Mouse (Mus musculus): ENCODE data around the gene 1520401A03Rik. TPM values are rescaled to one million over a fixed set of nuclear protein-coding genes. Genes with fewer than 3 reads are reported as not detected.

Gene 1520401A03Rik
- polyA plus RNA-seq, 1 experiment from 2014 or later = 0.36 TPM

- Histone ChIP-seq H3K27ac (0 out of 2 replicates have a peak overlapping the region, but pooled peaks have one; percentile 4), H3K4me1 (peaks cover 41% of the 10 kb centered on the region), H3K9me3 (replicated peaks) (no peaks in the 10 kb centered on the region), H3K36me3 (peaks cover 27% of the 10 kb centered on the region), H3K27me3 (ENCODE audit: low read depth, poor library complexity, severe bottlenecking) (peaks cover 46% of the 10 kb centered on the region), H3K4me3 (peak overlapping the region; percentile 13; the same call in 1 of the 2 replicates)
- WGBS = 39% methylated on average over 10 of the region's 10 CpGs
- peak; percentile 68 for DNase-seq (ENCODE audit: low spot score)
Measured at GRCm38 (mm10) chr17:23748631-23749391, 26.2 kb upstream of the 1520401A03Rik start.

GRCm38 (mm10) chr17:23748026-23748425, 25.4 kb upstream of the 1520401A03Rik start:
- no peak for DNase-seq (ENCODE audit: low spot score)
- no peak overlapping the region for H3K27ac ChIP-seq
- H3K27me3 ChIP-seq (ENCODE audit: low read depth, poor library complexity, severe bottlenecking) = peaks cover 54% of the 10 kb centered on the region
- peaks cover 41% of the 10 kb centered on the region for H3K4me1 ChIP-seq
- H3K4me3 ChIP-seq = no peak overlapping the region
- no peaks in the 10 kb centered on the region for H3K9me3 ChIP-seq (replicated peaks)
- H3K36me3 ChIP-seq = peaks cover 20% of the 10 kb centered on the region
- 38% methylated on average over 6 of the region's 6 CpGs for WGBS

- DNase-seq (ENCODE audit: low spot score) = no peak
- Histone ChIP-seq H3K36me3 (peaks cover 14% of the 10 kb centered on the region), H3K27ac (no peak overlapping the region), H3K4me3 (no peak overlapping the region), H3K9me3 (replicated peaks) (no peaks in the 10 kb centered on the region), H3K4me1 (peaks cover 44% of the 10 kb centered on the region), H3K27me3 (ENCODE audit: low read depth, poor library complexity, severe bottlenecking) (peaks cover 60% of the 10 kb centered on the region)
- WGBS = 83% methylated on average over 3 of the region's 3 CpGs
Measured at GRCm38 (mm10) chr17:23747471-23747870, 24.9 kb upstream of the 1520401A03Rik start.

- WGBS = 82% methylated on average over 3 of the region's 3 CpGs
- H3K27ac ChIP-seq = no peak overlapping the region
- H3K4me3 ChIP-seq = no peak overlapping the region
- peaks cover 51% of the 10 kb centered on the region for H3K4me1 ChIP-seq
- no peak for DNase-seq (ENCODE audit: low spot score)
- peaks cover 7% of the 10 kb centered on the region for H3K36me3 ChIP-seq
- peaks cover 67% of the 10 kb centered on the region for H3K27me3 ChIP-seq (ENCODE audit: low read depth, poor library complexity, severe bottlenecking)
- H3K9me3 ChIP-seq (replicated peaks) = no peaks in the 10 kb centered on the region
Measured at GRCm38 (mm10) chr17:23746767-23747166, 24.2 kb upstream of the 1520401A03Rik start.

GRCm38 (mm10) chr17:23746311-23746710, 23.7 kb upstream of the 1520401A03Rik start:
- 2% methylated on average over 12 of the region's 12 CpGs for WGBS
- peaks cover 53% of the 10 kb centered on the region for H3K4me1 ChIP-seq
- peaks cover 71% of the 10 kb centered on the region for H3K27me3 ChIP-seq (ENCODE audit: low read depth, poor library complexity, severe bottlenecking)
- H3K4me3 ChIP-seq = peak overlapping the region; percentile 43
- H3K36me3 ChIP-seq = peaks cover 2% of the 10 kb centered on the region
- H3K9me3 ChIP-seq (replicated peaks) = no peaks in the 10 kb centered on the region
- 0 out of 2 replicates have a peak overlapping the region, but pooled peaks have one; percentile 40 for H3K27ac ChIP-seq
- peak; percentile 46 for DNase-seq (ENCODE audit: low spot score)

GRCm38 (mm10) chr17:23745301-23746251, 23.0 kb upstream of the 1520401A03Rik start, which contains the start of gene Kremen2:
Gene Kremen2, minus strand, starts transcription at chr17:23745833.
- H3K36me3 ChIP-seq = no peaks in the 10 kb centered on the region; the same call in 1 of the 2 replicates
- H3K4me1 ChIP-seq = peaks cover 55% of the 10 kb centered on the region
- H3K27me3 ChIP-seq (ENCODE audit: low read depth, poor library complexity, severe bottlenecking) = peaks cover 78% of the 10 kb centered on the region
- peak within 1 kb of the TSS; percentile 43 for H3K4me3 ChIP-seq
- peak; percentile 53 for DNase-seq (ENCODE audit: low spot score)
- under 1% methylated on average over 43 of the region's 45 CpGs for WGBS
- H3K9me3 ChIP-seq (replicated peaks) = no peaks in the 10 kb centered on the region
- peak within 1 kb of the TSS; percentile 40; the same call in 1 of the 2 replicates for H3K27ac ChIP-seq

GRCm38 (mm10) chr17:23744651-23745050, 22.1 kb upstream of the 1520401A03Rik start:
- Histone ChIP-seq H3K36me3 (no peaks in the 10 kb centered on the region; the same call in 1 of the 2 replicates), H3K27me3 (ENCODE audit: low read depth, poor library complexity, severe bottlenecking) (peaks cover 88% of the 10 kb centered on the region), H3K9me3 (replicated peaks) (no peaks in the 10 kb centered on the region), H3K4me3 (peak overlapping the region; percentile 43), H3K27ac (peak overlapping the region; percentile 19; the same call in 1 of the 2 replicates), H3K4me1 (peaks cover 64% of the 10 kb centered on the region)
- DNase-seq (ENCODE audit: low spot score) = peak; percentile 43
- 2% methylated on average over 14 of the region's 14 CpGs for WGBS

- Histone ChIP-seq H3K4me1 (peaks cover 65% of the 10 kb centered on the region), H3K4me3 (peak overlapping the region; percentile 43; the same call in 1 of the 2 replicates), H3K27me3 (ENCODE audit: low read depth, poor library complexity, severe bottlenecking) (peaks cover 93% of the 10 kb centered on the region), H3K36me3 (no peaks in the 10 kb centered on the region; the same call in 1 of the 2 replicates), H3K27ac (no peak overlapping the region), H3K9me3 (replicated peaks) (no peaks in the 10 kb centered on the region)
- 21% methylated on average over 8 of the region's 8 CpGs for WGBS
- no peak for DNase-seq (ENCODE audit: low spot score)
Measured at GRCm38 (mm10) chr17:23744076-23744475, 21.5 kb upstream of the 1520401A03Rik start.

GRCm38 (mm10) chr17:23742941-23743340, 20.4 kb upstream of the 1520401A03Rik start:
- no peaks in the 10 kb centered on the region; the same call in none of the 2 replicates for H3K36me3 ChIP-seq
- no peaks in the 10 kb centered on the region for H3K9me3 ChIP-seq (replicated peaks)
- H3K27ac ChIP-seq = no peak overlapping the region
- peaks cover 64% of the 10 kb centered on the region for H3K4me1 ChIP-seq
- H3K27me3 ChIP-seq (ENCODE audit: low read depth, poor library complexity, severe bottlenecking) = peaks cover 100% of the 10 kb centered on the region
- H3K4me3 ChIP-seq = no peak overlapping the region
- DNase-seq (ENCODE audit: low spot score) = no peak
- WGBS = 60% methylated on average over 12 of the region's 12 CpGs

GRCm38 (mm10) chr17:23742210-23742793, 19.7 kb upstream of the 1520401A03Rik start:
- Histone ChIP-seq H3K4me3 (peak overlapping the region; percentile 35), H3K9me3 (replicated peaks) (0 out of 2 replicates have a peak, but pooled peaks cover 3% of the 10 kb centered on the region), H3K27me3 (ENCODE audit: low read depth, poor library complexity, severe bottlenecking) (peaks cover 100% of the 10 kb centered on the region), H3K27ac (no peak overlapping the region), H3K36me3 (peaks cover 5% of the 10 kb centered on the region), H3K4me1 (peaks cover 64% of the 10 kb centered on the region)
- WGBS = 8% methylated on average over 44 of the region's 44 CpGs
- peak; percentile 58 for DNase-seq (ENCODE audit: low spot score)

- no peak overlapping the region for H3K27ac ChIP-seq
- 49% methylated on average over 38 of the region's 38 CpGs for WGBS
Measured at GRCm38 (mm10) chr17:23741359-23742209, 19.0 kb upstream of the 1520401A03Rik start.

More at GRCm38 (mm10) chr17:23741359-23742209, 19.0 kb upstream of the 1520401A03Rik start:
- peak overlapping the region; percentile 35 for H3K4me3 ChIP-seq
- H3K4me1 ChIP-seq = peaks cover 64% of the 10 kb centered on the region
- H3K36me3 ChIP-seq = peaks cover 10% of the 10 kb centered on the region
- DNase-seq (ENCODE audit: low spot score) = no peak
- 0 out of 2 replicates have a peak, but pooled peaks cover 3% of the 10 kb centered on the region for H3K9me3 ChIP-seq (replicated peaks)
- H3K27me3 ChIP-seq (ENCODE audit: low read depth, poor library complexity, severe bottlenecking) = peaks cover 100% of the 10 kb centered on the region

All from limb, embryonic 10.5 days (tissue).